Mouse (Mus musculus) CH12.LX (cell line): ENCODE results near the gene Igf1r. TPM values are rescaled to one million over a fixed set of nuclear protein-coding genes. Genes with fewer than 3 reads are reported as not detected.

ENCODE experiments used
- DNase-seq: peaks from one replicate; pipeline ENCODE4 v3.0.0-alpha.2; 2013; ENCODE audit errors: extremely low read depth
- H3K27ac ChIP-seq: 2 replicates; pipeline ENCODE4 v1.5.1; 2012; ENCODE audit warnings: low read depth, mild to moderate bottlenecking, control low read depth, moderate library complexity; ENCODE audit not compliant: insufficient read depth
- H3K27me3 ChIP-seq: replicated peaks from 2 replicates; pipeline ENCODE3; 2012; ENCODE audit warnings: inconsistent platforms
- H3K36me3 ChIP-seq, 2 experiments: replicated peaks in 1 of 2; 2 replicates each; pipeline versions ENCODE3 to v1.6.1; 2012; ENCODE audit warnings: inconsistent platforms in 1 of 2, low read length in 1 of 2, mild to moderate bottlenecking in 1 of 2, mixed read lengths in 1 of 2, moderate library complexity in 1 of 2; ENCODE audit not compliant: control insufficient read depth in 1 of 2, insufficient read depth in 1 of 2
- H3K4me1 ChIP-seq, 2 experiments: 2 replicates each; pipeline ENCODE4 v1.6.1; 2012; ENCODE audit warnings: inconsistent platforms in 1 of 2, moderate library complexity in 1 of 2; ENCODE audit not compliant: insufficient read depth in 2 of 2, control insufficient read depth in 1 of 2
- H3K4me2 ChIP-seq: 2 replicates; pipeline ENCODE4 v1.6.1; 2012; ENCODE audit warnings: low read depth, mild to moderate bottlenecking, control low read depth; ENCODE audit not compliant: poor library complexity, insufficient read depth, severe bottlenecking
- H3K4me3 ChIP-seq, 3 experiments: fragments of 150-350 bp in 1 of 3; sonication (generic) in 1 of 3; replicated peaks in 1 of 3; 2 replicates each; pipeline versions ENCODE3 to v1.5.1; 2011 to 2012; ENCODE audit warnings: low read depth in 2 of 3, low read length in 2 of 3, mild to moderate bottlenecking in 2 of 3, moderate library complexity in 2 of 3, control low read depth in 1 of 3, improper control_type of control experiment in 1 of 3, inconsistent platforms in 1 of 3, mixed read lengths in 1 of 3; ENCODE audit not compliant: poor library complexity in 1 of 3
- H3K79me2 ChIP-seq: replicated peaks from 2 replicates; pipeline ENCODE4 v1.6.1; 2012; ENCODE audit warnings: mild to moderate bottlenecking, moderate library complexity; ENCODE audit not compliant: control insufficient read depth, poor library complexity, insufficient read depth, severe bottlenecking; ENCODE audit errors: extremely low read depth
- H3K9ac ChIP-seq: 2 replicates; pipeline ENCODE4 v1.6.1; 2012; ENCODE audit warnings: low read depth, mild to moderate bottlenecking, control low read depth, moderate library complexity; ENCODE audit not compliant: insufficient read depth
- H3K9me3 ChIP-seq: replicated peaks from 2 replicates; pipeline ENCODE3; 2012; ENCODE audit warnings: low read length, inconsistent platforms, mixed read lengths
- CHD2 ChIP-seq: IDR thresholded peaks from 2 replicates; pipeline ENCODE4 v1.6.1; 2011; ENCODE audit warnings: low read length, improper control_type of control experiment
- CTCF ChIP-seq, 2 experiments: IDR thresholded peaks in 1 of 2; conservative IDR thresholded peaks in 1 of 2; 2 replicates each; pipeline ENCODE4 v1.5.1; 2011 to 2012; ENCODE audit warnings: low read depth in 2 of 2, low read length in 2 of 2, improper control_type of control experiment in 1 of 2, inconsistent platforms in 1 of 2, mild to moderate bottlenecking in 1 of 2, moderate library complexity in 1 of 2
- E2F4 ChIP-seq: IDR thresholded peaks from 2 replicates; pipeline ENCODE4 v1.6.1; 2011; ENCODE audit warnings: low read depth, low read length, improper control_type of control experiment; ENCODE audit not compliant: insufficient replicate concordance
- ETS1 ChIP-seq: conservative IDR thresholded peaks from 2 replicates; pipeline ENCODE4 v1.6.1; 2012; ENCODE audit warnings: low read depth, mild to moderate bottlenecking, inconsistent platforms, low read length, improper control_type of control experiment, moderate library complexity
- GABPA ChIP-seq: IDR thresholded peaks from 2 replicates; pipeline ENCODE4 v1.6.1; 2012; ENCODE audit warnings: low read depth, low read length, improper control_type of control experiment, inconsistent platforms; ENCODE audit not compliant: insufficient replicate concordance
- HCFC1 ChIP-seq: IDR thresholded peaks from 2 replicates; pipeline ENCODE4 v1.6.1; 2012; ENCODE audit warnings: low read depth, mild to moderate bottlenecking, inconsistent platforms, low read length, improper control_type of control experiment
- JUND ChIP-seq: conservative IDR thresholded peaks from 2 replicates; pipeline ENCODE4 v1.6.1; 2011; ENCODE audit warnings: low read depth, low read length, improper control_type of control experiment
- KAT2A ChIP-seq: IDR thresholded peaks from 2 replicates; pipeline ENCODE4 v1.6.1; 2012; ENCODE audit warnings: low read length, improper control_type of control experiment, inconsistent platforms; ENCODE audit not compliant: insufficient replicate concordance
- MAX ChIP-seq: IDR thresholded peaks from 2 replicates; pipeline ENCODE4 v1.6.1; 2011; ENCODE audit warnings: low read length, improper control_type of control experiment
- MAZ ChIP-seq: IDR thresholded peaks from 2 replicates; pipeline ENCODE4 v1.6.1; 2012; ENCODE audit warnings: low read depth, mild to moderate bottlenecking, inconsistent platforms, low read length, improper control_type of control experiment, moderate library complexity
- MEF2A ChIP-seq: IDR thresholded peaks from 2 replicates; pipeline ENCODE4 v1.6.1; 2014; ENCODE audit warnings: low read depth, mild to moderate bottlenecking, inconsistent platforms, low read length, improper control_type of control experiment, borderline replicate concordance
- MXI1 ChIP-seq: IDR thresholded peaks from 2 replicates; pipeline ENCODE4 v1.6.1; 2011; ENCODE audit warnings: mild to moderate bottlenecking, low read depth, low read length, improper control_type of control experiment
- MYC ChIP-seq: IDR thresholded peaks from 2 replicates; pipeline ENCODE4 v1.6.1; 2011; ENCODE audit warnings: low read depth, mild to moderate bottlenecking, improper control_type of control experiment, low read length
- NRF1 ChIP-seq: IDR thresholded peaks from 2 replicates; pipeline ENCODE4 v1.6.1; 2014; ENCODE audit warnings: low read depth, mild to moderate bottlenecking, inconsistent platforms, low read length, improper control_type of control experiment, moderate library complexity
- POLR2A ChIP-seq: IDR thresholded peaks from 2 replicates; pipeline ENCODE4 v1.6.1; 2011; ENCODE audit warnings: low read depth, mild to moderate bottlenecking, improper control_type of control experiment, low read length
- POLR2AphosphoS2 ChIP-seq: IDR thresholded peaks from 2 replicates; pipeline ENCODE4 v1.6.1; 2011; ENCODE audit warnings: low read depth, low read length, improper control_type of control experiment
- RCOR1 ChIP-seq: conservative IDR thresholded peaks from 2 replicates; pipeline ENCODE4 v1.6.1; 2012; ENCODE audit warnings: low read depth, mild to moderate bottlenecking, inconsistent platforms, low read length, improper control_type of control experiment
- SIN3A ChIP-seq: IDR thresholded peaks from 2 replicates; pipeline ENCODE4 v1.6.1; 2012; ENCODE audit warnings: low read length, improper control_type of control experiment, inconsistent platforms
- UBTF ChIP-seq: IDR thresholded peaks from 2 replicates; pipeline ENCODE4 v1.6.1; 2012; ENCODE audit warnings: low read depth, mild to moderate bottlenecking, inconsistent platforms, low read length, improper control_type of control experiment, moderate library complexity
- USF2 ChIP-seq: conservative IDR thresholded peaks from 2 replicates; pipeline ENCODE4 v1.6.1; 2011; ENCODE audit warnings: low read depth, low read length, improper control_type of control experiment
- ZC3H11A ChIP-seq: IDR thresholded peaks from 2 replicates; pipeline ENCODE4 v1.6.1; 2012; ENCODE audit warnings: low read depth, mild to moderate bottlenecking, inconsistent platforms, low read length, improper control_type of control experiment
- ZNF384 ChIP-seq: IDR thresholded peaks from 2 replicates; pipeline ENCODE4 v1.6.1; 2012; ENCODE audit warnings: low read depth, low read length, improper control_type of control experiment, inconsistent platforms
- dilution Hi-C: fragments of 300-500 bp; cut with MboI; formaldehyde crosslinking; loops from 2 replicates; pipeline ENCODE4 v1.14.3; 2020; ENCODE audit warnings: low sequenced_read_pairs; ENCODE audit not compliant: extremely low pct_unique_long_range_greater_than_20kb, extremely low pct_ligation_motif_present
- in situ Hi-C: fragments of 300-500 bp; cut with MboI; formaldehyde crosslinking; loops from 3 replicates; pipeline ENCODE4 v1.14.3; 2019; ENCODE audit warnings: low sequenced_read_pairs, low pct_ligation_motif_present, low pct_unique_long_range_greater_than_20kb, mixed read lengths
- polyA plus RNA-seq: library from polyadenylated mRNA; unstranded; fragments of >175 nt; gene quantifications from 2 replicates; pipeline ENCODE4 v1.2.1, GENCODE M21; 2012; ENCODE audit warnings: low read depth; ENCODE audit not compliant: insufficient read length
- total RNA-seq, 2 experiments: library from RNA; depleted of rRNA; stranded (reverse); fragments of 300-350 nt in 1 of 2; fragments of >200 nt in 1 of 2; gene quantifications; 2 replicates each; pipeline ENCODE4 v1.2.3; 2012 to 2014

Gene Igf1r
- total and polyA plus RNA-seq, 3 experiments: 0.19 to 1.6 (median 0.29) TPM

- Histone ChIP-seq H3K27ac (no peak overlapping the region), H3K4me2 (no peak overlapping the region), H3K79me2 (no peaks in the 10 kb centered on the region), H3K36me3 (no peaks in the 10 kb centered on the region), H3K9me3 (no peaks in the 10 kb centered on the region), H3K4me3 (no peak overlapping the region), H3K27me3 (no peaks in the 10 kb centered on the region), H3K4me1 (peaks cover 17 to 38% of the 10 kb centered on the region in 2 experiments), H3K9ac (no peak overlapping the region)
- dilution Hi-C loops: no loop called here
- DNase-seq: no peak
- TF ChIP-seq UBTF: no peak
- in situ Hi-C loops: no loop called here
Observed at GRCm38 (mm10) chr7:68088825-68089224, 136.2 kb downstream of the Igf1r start.

GRCm38 (mm10) chr7:68089725-68090124 is 137.1 kb downstream of the Igf1r start:
- Histone ChIP-seq H3K4me2 (no peak overlapping the region), H3K36me3 (no peaks in the 10 kb centered on the region), H3K4me3 (no peak overlapping the region), H3K27me3 (no peaks in the 10 kb centered on the region), H3K27ac (no peak overlapping the region), H3K4me1 (peaks cover 17 to 40% of the 10 kb centered on the region in 2 experiments), H3K9ac (no peak overlapping the region), H3K79me2 (no peaks in the 10 kb centered on the region), H3K9me3 (no peaks in the 10 kb centered on the region)
- DNase-seq: no peak
- in situ Hi-C loops (no loop called here), dilution Hi-C loops (no loop called here)
- TF ChIP-seq KAT2A: no peak
- no peak for TF ChIP-seq HCFC1
- no peak for TF ChIP-seq CHD2
- TF ChIP-seq MAX: no peak
- no peak for TF ChIP-seq POLR2A
- no peak for TF ChIP-seq USF2
- no peak for TF ChIP-seq GABPA
- TF ChIP-seq MEF2A: no peak
- no peak for TF ChIP-seq ZNF384
- TF ChIP-seq RCOR1: no peak
- no peak for TF ChIP-seq NRF1
- TF ChIP-seq SIN3A: no peak
- no peak for TF ChIP-seq POLR2AphosphoS2

GRCm38 (mm10) chr7:68090576-68090975 is 137.9 kb downstream of the Igf1r start:
- no peaks in the 10 kb centered on the region for H3K36me3 ChIP-seq

More at GRCm38 (mm10) chr7:68090576-68090975, 137.9 kb downstream of the Igf1r start:
- H3K9ac ChIP-seq: no peak overlapping the region
- dilution Hi-C loops: no loop called here
- H3K79me2 ChIP-seq: no peaks in the 10 kb centered on the region
- in situ Hi-C loops: no loop called here
- H3K4me3 ChIP-seq: no peak overlapping the region
- DNase-seq: no peak
- H3K27ac ChIP-seq: no peak overlapping the region
- no peaks in the 10 kb centered on the region for H3K27me3 ChIP-seq
- H3K4me2 ChIP-seq: no peak overlapping the region
- H3K9me3 ChIP-seq: no peaks in the 10 kb centered on the region
- peaks cover 17 to 33% of the 10 kb centered on the region in 2 experiments for H3K4me1 ChIP-seq
- no peak for TF ChIP-seq MYC
- TF ChIP-seq POLR2AphosphoS2: no peak
- no peak for TF ChIP-seq JUND
- no peak for TF ChIP-seq ETS1
- TF ChIP-seq MXI1: no peak
- TF ChIP-seq SIN3A: no peak
- no peak for TF ChIP-seq MAZ
- TF ChIP-seq CTCF (conservative IDR thresholded peaks at IDR 0.05 in 1 of 2, IDR thresholded peaks at IDR 0.05 in 1 of 2; ENCODE audit: low read depth in 2 of 2, low read length in 2 of 2): no peak
- no peak for TF ChIP-seq E2F4
- TF ChIP-seq ZC3H11A: no peak
- TF ChIP-seq HCFC1: no peak
